Mouse (Mus musculus) kidney, embryonic 14.5 days (tissue): ENCODE data around the gene Spata32. TPM values are rescaled to one million over a fixed set of nuclear protein-coding genes. Genes with fewer than 3 reads are reported as not detected.

Source experiments
- ATAC-seq: fragments of 200-750 bp; cut with Nextera tagmentation; 2 replicates; pipeline ENCODE4 v1.8.0; 2017; ENCODE audit warnings: moderate number of reproducible peaks, mild to moderate bottlenecking, moderate TSS enrichment, moderate library complexity; ENCODE audit not compliant: low FRiP score, low TSS enrichment
- H3K27ac ChIP-seq: fragments of 300-500 bp; sonication (generic); 2 replicates; pipeline ENCODE4 v1.5.1; 2014; ENCODE audit warnings: low read depth, mild to moderate bottlenecking, low read length, moderate library complexity, mixed read lengths
- H3K27me3 ChIP-seq: fragments of 300-500 bp; sonication (generic); 2 replicates; pipeline ENCODE4 v1.6.1; 2014; ENCODE audit warnings: mild to moderate bottlenecking, low read length; ENCODE audit not compliant: control insufficient read depth, insufficient read depth
- H3K36me3 ChIP-seq: fragments of 300-500 bp; sonication (generic); 2 replicates; pipeline ENCODE4 v1.6.1; 2014; ENCODE audit warnings: low read length, mixed read lengths; ENCODE audit not compliant: control insufficient read depth, insufficient read depth
- H3K4me1 ChIP-seq: fragments of 300-500 bp; sonication (generic); 2 replicates; pipeline ENCODE4 v1.6.1; 2014; ENCODE audit warnings: low read length, mixed read lengths; ENCODE audit not compliant: control insufficient read depth, insufficient read depth
- H3K4me2 ChIP-seq: fragments of 300-500 bp; sonication (generic); replicated peaks from 2 replicates; pipeline ENCODE4 v1.6.1; 2014; ENCODE audit warnings: low read depth, mild to moderate bottlenecking, low read length
- H3K4me3 ChIP-seq: fragments of 300-500 bp; sonication (generic); 2 replicates; pipeline ENCODE4 v1.5.1; 2014; ENCODE audit warnings: mild to moderate bottlenecking, low read length
- H3K9ac ChIP-seq: fragments of 300-500 bp; sonication (generic); 2 replicates; pipeline ENCODE4 v1.6.1; 2014; ENCODE audit warnings: low read depth, mild to moderate bottlenecking, low read length, moderate library complexity
- H3K9me3 ChIP-seq: fragments of 300-500 bp; sonication (generic); 2 replicates; pipeline ENCODE4 v1.6.1; 2016; ENCODE audit warnings: low read length; ENCODE audit not compliant: control insufficient read depth
- WGBS: fragments of 180-500 bp; shearing (Covaris S2); extraction: QIAGEN DNeasy Blood & Tissue Kit; methylation state at CpG from one replicate; pipeline ENCODE4 v1.1.7; 2014; 5-methylcytosine and 5-hydroxymethylcytosine counted together
- polyA plus RNA-seq: library from polyadenylated mRNA; unstranded; fragments of >200 nt; fragmentation: Nextera tagmentation; extraction: Ambion mirVana; gene quantifications from 2 replicates; pipeline ENCODE4 v1.2.1, GENCODE M21; 2014

Gene Spata32
- polyA plus RNA-seq, 1 experiment from 2014 or later, result not detected

DNA sequence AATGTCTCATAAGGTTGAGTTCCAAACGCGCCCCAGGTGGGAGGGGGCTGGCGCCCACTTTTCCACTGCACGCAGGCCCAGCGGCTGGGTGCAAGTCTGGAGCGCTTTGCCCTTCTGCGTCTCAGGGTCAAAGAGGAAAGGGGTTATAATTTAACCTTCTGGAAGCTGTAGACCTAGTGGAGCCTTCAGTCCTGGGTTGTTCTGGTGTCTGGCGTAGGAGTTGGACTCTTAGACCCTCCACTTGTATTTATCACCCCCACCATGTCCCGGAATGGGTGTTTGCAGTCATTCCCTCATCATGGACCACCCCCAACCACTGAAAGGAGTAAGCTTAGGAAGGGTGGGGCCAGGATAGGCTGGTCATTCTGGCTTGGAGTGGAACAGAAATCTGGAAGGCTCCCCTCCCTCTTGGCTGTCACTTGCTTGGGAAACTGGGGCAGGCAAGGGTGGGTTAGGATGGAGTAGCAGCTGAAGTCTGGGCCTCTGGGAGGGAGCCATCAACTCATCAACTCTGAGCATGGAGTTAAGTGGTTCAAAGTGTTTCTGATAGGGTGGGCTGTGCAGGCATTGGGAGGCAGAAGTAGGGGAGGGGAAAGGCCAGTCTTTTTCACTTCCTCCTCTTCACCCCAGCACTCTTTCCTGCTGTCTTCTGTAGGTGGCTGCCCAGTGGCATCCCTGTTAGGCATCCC, 46.4 kb downstream of the Spata32 start:
- ATAC-seq, result no peak
- Histone ChIP-seq H3K4me2 (peak overlapping the region; percentile 99), H3K4me1 (peaks cover 19% of the 10 kb centered on the region), H3K36me3 (no peaks in the 10 kb centered on the region), H3K27ac (no peak overlapping the region), H3K9ac (no peak overlapping the region), H3K4me3 (peak overlapping the region; percentile 63), H3K9me3 (no peaks in the 10 kb centered on the region), H3K27me3 (peaks cover 36% of the 10 kb centered on the region)
- 22% methylated on average over 9 of the region's 9 CpGs for WGBS

DNA sequence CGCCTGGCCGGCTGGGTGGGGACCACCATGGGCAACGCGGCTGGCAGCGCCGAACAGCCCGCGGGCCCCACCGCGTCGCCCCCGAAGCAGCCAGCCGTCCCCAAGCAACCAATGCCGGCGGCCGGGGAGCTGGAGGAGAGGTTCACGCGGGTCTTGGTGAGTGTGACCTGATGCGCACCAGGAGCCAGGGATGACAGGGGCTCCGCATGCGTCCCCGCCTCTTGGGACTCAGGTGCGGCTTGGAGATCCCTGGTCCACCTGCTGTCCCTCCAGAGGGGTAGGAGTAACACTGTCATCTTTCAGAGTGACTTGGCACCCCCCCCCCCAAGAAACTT, 47.0 kb downstream of the Spata32 start:
- H3K36me3 ChIP-seq, result no peaks in the 10 kb centered on the region
- peak overlapping the region; percentile 69 for H3K9ac ChIP-seq
- H3K9me3 ChIP-seq, result no peaks in the 10 kb centered on the region
- ATAC-seq, result no peak
- H3K4me2 ChIP-seq, result peak overlapping the region; percentile 99
- H3K4me3 ChIP-seq, result peak overlapping the region; percentile 63
- H3K4me1 ChIP-seq, result peaks cover 19% of the 10 kb centered on the region
- WGBS, result 2% methylated on average over 23 of the region's 23 CpGs
- peaks cover 36% of the 10 kb centered on the region for H3K27me3 ChIP-seq
- peak overlapping the region; percentile 4; the same call in 1 of the 2 replicates for H3K27ac ChIP-seq

DNA sequence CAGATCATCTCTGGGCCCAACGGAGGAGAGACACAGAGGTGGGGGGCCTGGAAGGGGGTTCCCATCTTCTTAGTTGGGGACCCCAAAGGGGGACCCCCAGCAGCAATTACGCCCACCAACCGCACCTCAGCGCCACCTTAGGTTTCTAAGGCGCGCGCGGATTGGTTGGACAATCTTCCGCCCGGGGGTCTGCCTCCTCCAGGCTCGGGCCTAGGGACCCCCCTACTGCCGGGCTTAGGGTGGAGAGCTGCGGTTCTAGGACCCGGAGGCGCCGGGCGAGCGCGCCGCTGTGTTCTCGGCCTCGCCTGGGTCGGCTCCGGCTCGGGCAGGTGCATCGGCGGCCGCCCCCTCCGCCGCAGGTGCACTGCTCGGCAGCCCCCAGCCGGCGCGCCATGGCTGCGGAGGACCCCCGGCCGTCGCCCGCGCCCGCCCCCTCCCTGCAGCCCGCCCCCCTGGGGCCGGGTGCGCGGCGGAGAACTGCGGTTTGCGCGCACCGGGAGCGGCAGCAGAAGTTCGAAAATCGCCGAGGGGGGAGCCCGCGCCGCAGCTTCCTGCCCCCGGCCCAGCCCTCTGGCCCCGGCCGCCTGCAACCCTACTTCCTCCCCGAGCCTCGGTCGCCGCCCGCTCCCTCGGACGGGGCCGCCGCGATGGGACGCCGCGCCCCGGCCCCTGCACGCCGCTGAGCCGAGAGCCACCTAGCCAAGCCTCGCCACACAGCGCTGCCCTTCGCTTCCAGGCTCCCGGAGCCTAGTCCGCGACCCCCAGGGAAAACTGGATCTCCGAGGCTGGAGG, 47.5 kb downstream of the Spata32 start, which contains the start of gene Fmnl1:
Gene Fmnl1, plus strand, starts transcription at position 614 of the 792 bp plus-strand sequence.
- Histone ChIP-seq H3K4me3 (peak within 1 kb of the TSS; percentile 63), H3K4me1 (peaks cover 13% of the 10 kb centered on the region), H3K9me3 (no peaks in the 10 kb centered on the region), H3K36me3 (no peaks in the 10 kb centered on the region), H3K9ac (peak within 1 kb of the TSS; percentile 69), H3K27me3 (peaks cover 36% of the 10 kb centered on the region), H3K27ac (peak within 1 kb of the TSS; percentile 4; the same call in 1 of the 2 replicates), H3K4me2 (peak within 1 kb of the TSS; percentile 99)
- ATAC-seq, result peak; percentile 42; the same call in 1 of the 2 replicates
- under 1% methylated on average over 64 of the region's 84 CpGs for WGBS

DNA sequence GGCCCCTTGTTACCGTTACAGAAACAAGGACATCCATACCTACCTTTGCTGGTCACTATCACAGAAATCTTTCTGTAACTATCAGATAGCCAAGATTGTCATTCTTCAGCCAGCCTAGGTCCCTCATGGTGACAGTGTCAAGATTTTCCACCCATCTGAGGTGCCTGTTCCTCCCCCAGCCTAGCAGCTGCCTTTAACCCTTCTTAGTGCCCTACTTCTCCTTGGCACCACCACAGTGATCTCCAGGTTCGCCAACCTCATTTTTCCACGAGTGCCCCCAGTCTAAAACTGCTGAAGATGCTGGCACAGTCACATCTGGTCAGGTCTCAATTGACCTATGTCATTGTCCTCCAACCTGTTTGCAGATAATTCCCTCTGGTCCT, 48.1 kb downstream of the Spata32 start:
- Histone ChIP-seq H3K27me3 (peaks cover 36% of the 10 kb centered on the region), H3K9ac (no peak overlapping the region)

DNA sequence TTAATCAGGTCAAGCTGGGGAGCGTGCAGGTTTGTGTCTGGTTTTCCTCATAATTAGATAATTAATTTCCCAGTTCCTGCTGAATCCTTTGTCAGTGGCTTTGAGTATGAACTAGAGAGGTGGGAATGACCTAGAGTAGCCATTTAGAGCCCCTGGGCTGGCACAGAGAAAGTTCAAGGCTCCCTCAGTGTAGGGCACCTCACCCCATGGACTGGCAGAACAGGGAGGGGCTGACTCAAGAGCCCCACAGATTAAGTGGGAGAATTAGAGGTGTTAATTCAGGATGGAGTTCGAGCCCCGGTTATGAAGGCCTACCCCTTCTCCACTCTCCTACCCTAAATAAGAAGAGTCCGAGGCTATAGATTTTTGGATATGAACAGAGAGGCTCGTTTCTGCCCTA, 48.6 kb downstream of the Spata32 start:
- Histone ChIP-seq H3K27ac (no peak overlapping the region), H3K27me3 (peaks cover 36% of the 10 kb centered on the region), H3K9me3 (no peaks in the 10 kb centered on the region), H3K9ac (no peak overlapping the region), H3K4me1 (0 out of 2 replicates have a peak, but pooled peaks cover 9% of the 10 kb centered on the region), H3K4me3 (no peak overlapping the region), H3K36me3 (no peaks in the 10 kb centered on the region), H3K4me2 (no peak overlapping the region)
- ATAC-seq, result no peak
- 84% methylated on average over 5 of the region's 5 CpGs for WGBS

More for the DNA sequence above, 48.1 kb downstream of the Spata32 start:
- Histone ChIP-seq H3K27ac (no peak overlapping the region), H3K9me3 (no peaks in the 10 kb centered on the region), H3K36me3 (no peaks in the 10 kb centered on the region), H3K4me3 (peak overlapping the region; percentile 63), H3K4me1 (0 out of 2 replicates have a peak, but pooled peaks cover 12% of the 10 kb centered on the region), H3K4me2 (peak overlapping the region; percentile 99)
- ATAC-seq, result no peak
- WGBS, result 50% methylated on average over 3 of the region's 3 CpGs

DNA sequence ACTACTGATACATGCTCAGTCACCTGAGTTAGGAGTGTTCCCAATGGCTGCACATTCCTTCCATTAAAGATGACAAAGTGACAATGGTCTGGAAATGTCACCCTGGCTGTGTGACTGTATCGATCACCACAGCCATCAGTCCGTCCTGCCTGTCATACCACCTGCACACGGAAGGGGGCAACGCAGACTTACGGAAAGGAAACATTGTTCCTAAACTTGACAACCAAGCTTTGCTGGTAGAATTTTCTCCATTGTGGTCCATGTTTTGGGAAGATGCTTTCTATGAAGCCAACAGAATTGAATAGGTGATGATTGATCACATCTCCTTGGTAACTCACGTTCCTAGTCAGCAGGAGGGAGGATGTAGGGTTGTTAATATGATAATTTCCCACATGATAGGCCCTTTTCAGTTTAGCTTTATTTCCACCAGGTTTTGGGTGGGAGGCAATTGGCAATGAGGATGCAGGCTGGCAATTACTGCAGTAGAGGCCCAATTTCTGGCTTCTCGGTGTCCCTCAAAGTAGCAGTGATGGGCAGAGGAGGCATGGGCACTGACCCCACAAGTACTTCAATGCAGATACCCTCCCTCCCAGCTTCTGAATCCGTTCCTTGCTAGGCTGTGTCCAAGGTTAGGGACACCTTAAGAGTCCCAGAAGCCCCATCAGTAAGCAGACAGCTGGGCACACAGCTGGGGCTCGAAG, 49.4 kb downstream of the Spata32 start:
- no peak overlapping the region for H3K4me2 ChIP-seq
- H3K9ac ChIP-seq, result no peak overlapping the region
- ATAC-seq, result no peak
- no peaks in the 10 kb centered on the region for H3K36me3 ChIP-seq
- no peak overlapping the region for H3K4me3 ChIP-seq
- 28% methylated on average over 9 of the region's 9 CpGs for WGBS
- peaks cover 36% of the 10 kb centered on the region for H3K27me3 ChIP-seq
- 0 out of 2 replicates have a peak, but pooled peaks cover 9% of the 10 kb centered on the region for H3K4me1 ChIP-seq
- H3K9me3 ChIP-seq, result no peaks in the 10 kb centered on the region
- H3K27ac ChIP-seq, result no peak overlapping the region

DNA sequence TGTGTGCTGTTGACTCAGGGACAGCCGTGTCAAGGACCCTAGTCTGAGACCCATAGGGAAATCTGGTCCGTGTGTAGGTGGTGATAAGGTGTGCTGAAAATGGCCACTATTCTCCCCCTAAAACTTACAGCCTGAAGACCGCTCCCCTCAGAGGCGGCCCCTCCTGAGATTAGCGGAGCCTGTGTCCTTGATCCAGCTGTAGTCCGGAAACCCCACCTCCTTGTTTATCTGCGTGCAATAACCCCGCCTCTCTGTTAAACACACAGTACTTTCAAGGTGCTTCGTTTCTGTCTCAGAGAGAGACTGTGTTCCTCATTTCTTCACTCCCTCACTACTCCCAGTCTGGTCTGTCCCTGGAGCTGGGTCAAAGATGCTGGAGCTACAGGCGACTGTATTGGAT, 53.8 kb downstream of the Spata32 start:
- no peak overlapping the region for H3K4me3 ChIP-seq
- peaks cover 2% of the 10 kb centered on the region; the same call in 1 of the 2 replicates for H3K27me3 ChIP-seq
- 36% methylated on average over 10 of the region's 10 CpGs for WGBS
- no peak for ATAC-seq
- no peak overlapping the region for H3K9ac ChIP-seq
- H3K27ac ChIP-seq, result no peak overlapping the region
- H3K36me3 ChIP-seq, result no peaks in the 10 kb centered on the region
- no peak overlapping the region for H3K4me2 ChIP-seq
- H3K4me1 ChIP-seq, result no peaks in the 10 kb centered on the region
- H3K9me3 ChIP-seq, result no peaks in the 10 kb centered on the region

DNA sequence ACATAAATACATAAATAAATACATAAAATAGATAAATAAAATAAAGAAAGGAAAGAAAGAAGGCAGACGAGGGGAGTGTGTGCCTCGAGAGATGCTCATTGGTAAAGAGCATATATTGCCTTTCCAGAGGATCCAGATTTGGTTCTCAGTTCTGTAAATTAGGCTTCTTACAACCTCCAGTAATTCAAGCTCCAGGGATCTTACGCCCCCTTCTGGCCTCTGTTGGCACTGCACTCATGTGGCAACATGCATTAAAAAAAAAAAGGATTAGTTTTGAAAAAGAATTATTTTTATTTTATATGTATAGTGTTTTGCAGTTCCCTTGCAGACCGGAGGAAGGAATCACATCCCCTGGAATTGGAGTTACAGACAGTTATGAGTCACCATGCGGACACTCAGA, 56.1 kb downstream of the Spata32 start:
- ATAC-seq, result no peak
- 86% methylated on average over 5 of the region's 5 CpGs for WGBS
- H3K9ac ChIP-seq, result no peak overlapping the region
- no peak overlapping the region for H3K4me2 ChIP-seq
- no peaks in the 10 kb centered on the region for H3K9me3 ChIP-seq
- H3K4me1 ChIP-seq, result no peaks in the 10 kb centered on the region
- no peak overlapping the region for H3K4me3 ChIP-seq
- H3K27ac ChIP-seq, result no peak overlapping the region
- no peaks in the 10 kb centered on the region for H3K27me3 ChIP-seq
- H3K36me3 ChIP-seq, result no peaks in the 10 kb centered on the region
